22 mouse cellular contexts compared by ENCODE assay signal in the genomic region with DNA sequence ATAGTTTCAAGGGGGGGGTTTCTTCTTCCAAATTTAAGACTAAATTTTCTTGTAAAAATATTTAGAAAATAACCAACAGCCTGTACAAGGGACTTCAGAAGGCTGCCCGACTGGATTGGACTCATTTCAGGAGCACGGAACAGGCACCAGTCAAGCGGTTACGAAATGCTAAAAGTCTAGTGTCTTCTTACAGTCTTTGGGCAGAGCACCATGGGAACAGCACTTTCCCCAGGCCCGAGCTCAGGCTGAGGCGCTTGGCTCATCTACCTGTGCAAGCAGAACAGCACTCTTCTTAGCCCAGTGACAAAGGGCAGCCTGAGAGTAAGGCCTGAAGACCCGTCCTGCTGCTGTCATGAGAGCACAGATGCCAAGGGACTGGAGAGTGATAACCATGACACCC. TPM values are rescaled to one million over a fixed set of nuclear protein-coding genes. Genes with fewer than 3 reads are reported as not detected.
DNase-seq lines count a peak whose midpoint lies in the region; TF ChIP-seq lines count a peak whose summit lies in the region.
"Had no signal": no experiment of that assay in that cellular context is flagged by ENCODE, and none has a peak within 500 bp of the region (broad histone marks: within the 10 kb centered on the region; RNA-seq: fewer than 3 reads in every experiment).

No protein-coding gene starts in this region.

- H3K27ac ChIP-seq in gastrocnemius, adult 2 months: peak overlapping the region; percentile 79
- H3K27ac ChIP-seq: embryonic facial prominence, embryonic 10.5 days; forebrain, embryonic 13.5 days; heart, embryonic 10.5 days; hindbrain, embryonic 13.5 days; hindbrain, postnatal 0 days had no signal

- H3K4me3 ChIP-seq in gastrocnemius, adult 2 months: no peak overlapping the region
- H3K4me3 ChIP-seq: embryonic facial prominence, embryonic 10.5 days; forebrain, embryonic 13.5 days; heart, embryonic 10.5 days; hindbrain, embryonic 13.5 days had no signal

- intact Hi-C loops in gastrocnemius, adult 2 months (cut with DNase I): no loop called here
- intact Hi-C loops in gastrocnemius, postnatal 14 days (cut with DNase I; ENCODE audit: low total_unique reads): no loop called here
- intact Hi-C loops in left cerebral cortex, postnatal 10 days (cut with DNase I): no loop called here

- DNase-seq in gastrocnemius, adult 2 months: peak; percentile 78
- DNase-seq in gastrocnemius, postnatal 10 days: no peak
- peak; percentile 14 for DNase-seq in gastrocnemius, postnatal 14 days
- peak; percentile 22 for DNase-seq in lung, postnatal 14 days
- no peak for DNase-seq in cerebellum, postnatal 14 days
- no peak for DNase-seq in left cerebral cortex, postnatal 10 days (ENCODE audit: extremely low spot score in 1 of 2, low spot score in 2 of 2)
- DNase-seq in thymus, postnatal 36 days: no peak
- DNase-seq: adrenal gland, adult 2 months; adrenal gland, postnatal 36 days; cerebellum, adult 11-12 months; cerebellum, adult 9-11 months; forebrain, postnatal 0 days; heart, adult 18-20 months; heart, postnatal 10 days had no signal

- no peak for TF ChIP-seq CTCF in gastrocnemius, adult 2 months (IDR thresholded peaks at IDR 0.05)

RNA-seq across cellular contexts. Expression of gene Ccdc186, which starts 34.1 kb away (rescaled TPM):
- 10 to 100 TPM; 23.1 to 26.7 TPM for total RNA-seq in gastrocnemius, adult 2 months (2021)
- 10 to 100 TPM; 23.1 to 29.0 TPM for total RNA-seq in gastrocnemius, postnatal 10 days (2021)
- 10 to 100 TPM; 21.8 to 22.5 TPM for total RNA-seq in gastrocnemius, postnatal 14 days (2021)
- total RNA-seq in left cerebral cortex, postnatal 10 days (2021): 10 to 100 TPM; 39.0 to 44.1 TPM

RNA-seq across cellular contexts. Expression of gene Tdrd1, which starts 38.1 kb away (rescaled TPM):
- total RNA-seq in gastrocnemius, adult 2 months (2021): not detected
- not detected for total RNA-seq in gastrocnemius, postnatal 10 days (2021)
- total RNA-seq in gastrocnemius, postnatal 14 days (2021): not detected
- under 1 TPM; 0.84 to 0.85 TPM for total RNA-seq in left cerebral cortex, postnatal 10 days (2021)
- total RNA-seq: adrenal gland, adult 2 months; CH12.LX; gastrocnemius, postnatal 36 days; heart, adult 18-20 months; hematopoietic stem cell, adult 5-6 weeks had no signal

Comparison
In these comparisons a context has a peak if more than half of its experiments do, and no peak if none do; other contexts are left out.
1. DNase-seq: peak in gastrocnemius, adult 2 months (single experiment), gastrocnemius, postnatal 14 days (single experiment) and lung, postnatal 14 days (single experiment); none in gastrocnemius, postnatal 10 days (single experiment), cerebellum, postnatal 14 days (0 of 2), left cerebral cortex, postnatal 10 days (0 of 2) and thymus, postnatal 36 days (0 of 2).